Mouse (Mus musculus): ENCODE data around the gene Fam213b. TPM values are rescaled to one million over a fixed set of nuclear protein-coding genes. Genes with fewer than 3 reads are reported as not detected.

The Fam213b gene
- polyA plus RNA-seq, 1 experiment from 2014 or later, result 62.9 TPM

DNA sequence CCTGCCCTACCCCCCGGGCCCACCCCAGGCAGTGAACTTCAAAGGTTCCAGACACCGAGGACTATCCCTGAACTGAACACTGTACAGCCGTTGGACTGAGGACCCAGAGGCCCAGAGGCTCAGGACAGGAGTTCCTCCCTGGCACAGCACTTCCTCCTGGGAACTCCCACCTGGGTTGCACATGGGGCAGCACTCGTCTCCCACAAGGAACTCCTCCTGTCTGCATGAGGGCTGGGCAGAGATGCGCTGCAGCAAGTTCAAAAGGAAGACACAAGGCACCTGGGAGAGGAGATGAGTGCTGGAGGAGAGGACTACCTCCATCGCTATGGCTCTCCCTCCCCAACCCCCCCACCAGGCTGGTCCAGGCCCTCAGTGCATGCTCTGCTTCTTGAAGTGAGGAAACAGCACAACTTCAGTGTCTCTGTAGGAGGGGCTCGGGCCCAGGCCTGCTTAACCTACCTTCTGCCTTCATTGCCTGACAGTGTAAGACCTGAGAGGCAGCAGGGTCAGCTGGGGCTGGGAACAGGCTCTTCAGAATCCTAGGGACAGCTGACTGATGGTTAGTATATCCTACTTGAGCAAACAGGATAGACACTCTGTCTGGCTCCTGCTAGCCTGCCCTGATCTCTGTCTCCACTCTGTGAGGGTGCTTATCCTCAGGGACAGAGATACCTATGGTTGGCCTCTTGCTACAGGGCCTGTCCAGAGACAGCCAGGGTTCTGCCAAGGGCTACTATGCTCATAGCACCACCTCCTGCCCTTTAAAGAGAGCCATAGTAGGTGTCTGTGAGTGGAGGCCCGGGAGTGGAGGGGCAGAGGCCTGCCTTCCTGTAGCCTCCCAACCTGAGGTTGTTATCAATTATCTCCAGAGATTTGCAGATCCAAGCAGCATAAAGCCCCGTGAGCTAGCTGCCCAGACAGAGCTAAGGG is 28.3 kb upstream of the Fam213b start:
- Histone ChIP-seq H3K27me3 (ENCODE audit: control insufficient read depth, insufficient read depth, low read length) (no peaks in the 10 kb centered on the region), H3K4me3 (ENCODE audit: low read length) (peak overlapping the region; percentile 27), H3K36me3 (ENCODE audit: control insufficient read depth, insufficient read depth) (no peaks in the 10 kb centered on the region), H3K27ac (ENCODE audit: low read length) (peak overlapping the region; percentile 52), H3K9ac (ENCODE audit: low read length) (peak overlapping the region; percentile 49), H3K4me1 (ENCODE audit: control insufficient read depth, insufficient read depth, low read length) (peaks cover 2% of the 10 kb centered on the region), H3K9me3 (replicated peaks; ENCODE audit: control insufficient read depth, low read length) (no peaks in the 10 kb centered on the region), H3K4me2 (ENCODE audit: low read depth, low read length) (peak overlapping the region; percentile 54)
- no peak; the same call in 1 of the 2 replicates for ATAC-seq (replicated peaks; ENCODE audit: extremely low read depth, insufficient read depth, low FRiP score)
- WGBS, result 52% methylated on average over 9 of the region's 9 CpGs

DNA sequence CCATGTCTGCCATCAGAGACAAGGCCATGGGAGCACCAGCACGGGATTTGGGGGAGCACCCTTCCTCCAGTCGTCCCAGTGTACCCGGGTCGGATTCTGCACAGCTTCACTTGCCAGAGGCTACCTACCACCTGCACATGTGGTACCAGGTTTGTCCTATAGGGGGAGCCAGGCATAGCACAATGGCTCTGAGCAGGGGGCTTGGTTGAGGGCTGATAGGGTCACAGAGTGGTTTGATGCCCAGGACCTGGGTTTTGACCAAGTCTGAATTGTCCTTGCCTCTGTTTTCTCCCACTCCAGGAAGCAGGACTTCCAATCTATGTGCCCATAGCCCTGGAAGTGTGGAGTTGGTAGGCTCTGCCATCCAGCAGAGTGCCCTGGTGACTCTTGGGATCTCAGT is 26.5 kb upstream of the Fam213b start:
- no peaks in the 10 kb centered on the region for H3K27me3 ChIP-seq (ENCODE audit: control insufficient read depth, insufficient read depth, low read length)
- H3K9me3 ChIP-seq (replicated peaks; ENCODE audit: control insufficient read depth, low read length), result no peaks in the 10 kb centered on the region
- H3K4me3 ChIP-seq (ENCODE audit: low read length), result no peak overlapping the region
- no peak overlapping the region for H3K9ac ChIP-seq (ENCODE audit: low read length)
- no peaks in the 10 kb centered on the region for H3K36me3 ChIP-seq (ENCODE audit: control insufficient read depth, insufficient read depth)
- H3K4me1 ChIP-seq (ENCODE audit: control insufficient read depth, insufficient read depth, low read length), result peaks cover 2% of the 10 kb centered on the region
- no peak for ATAC-seq (replicated peaks; ENCODE audit: extremely low read depth, insufficient read depth, low FRiP score)
- H3K4me2 ChIP-seq (ENCODE audit: low read depth, low read length), result no peak overlapping the region
- H3K27ac ChIP-seq (ENCODE audit: low read length), result no peak overlapping the region
- 51% methylated on average over 4 of the region's 4 CpGs for WGBS

DNA sequence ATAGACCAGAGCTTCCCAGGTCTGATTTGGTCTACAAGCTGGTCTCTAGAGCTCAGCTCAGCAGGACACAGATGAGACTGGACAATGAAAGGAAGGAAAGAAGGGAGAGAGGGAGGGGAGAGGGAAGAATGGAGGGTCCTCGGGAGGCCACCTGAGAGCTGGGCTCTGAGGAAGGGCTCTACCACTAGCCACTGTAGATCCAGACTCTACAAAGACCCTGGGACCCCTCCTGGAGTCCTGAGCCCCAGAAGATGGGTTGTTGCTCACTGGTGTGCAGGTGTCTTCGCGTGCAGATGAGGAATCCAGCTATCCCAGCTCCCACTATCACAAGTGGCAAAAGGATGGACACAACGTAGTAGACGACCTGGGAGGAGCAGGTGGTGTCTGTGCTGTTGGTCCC is 24.0 kb upstream of the Fam213b start:
- H3K4me1 ChIP-seq (ENCODE audit: control insufficient read depth, insufficient read depth, low read length), result no peaks in the 10 kb centered on the region; the same call in 1 of the 2 replicates
- no peak overlapping the region for H3K4me2 ChIP-seq (ENCODE audit: low read depth, low read length)
- no peak overlapping the region for H3K4me3 ChIP-seq (ENCODE audit: low read length)
- no peak for ATAC-seq (replicated peaks; ENCODE audit: extremely low read depth, insufficient read depth, low FRiP score)
- no peaks in the 10 kb centered on the region for H3K36me3 ChIP-seq (ENCODE audit: control insufficient read depth, insufficient read depth)
- H3K9me3 ChIP-seq (replicated peaks; ENCODE audit: control insufficient read depth, low read length), result no peaks in the 10 kb centered on the region
- H3K27ac ChIP-seq (ENCODE audit: low read length), result no peak overlapping the region
- no peak overlapping the region for H3K9ac ChIP-seq (ENCODE audit: low read length)
- 71% methylated on average over 5 of the region's 5 CpGs for WGBS
- H3K27me3 ChIP-seq (ENCODE audit: control insufficient read depth, insufficient read depth, low read length), result no peaks in the 10 kb centered on the region

DNA sequence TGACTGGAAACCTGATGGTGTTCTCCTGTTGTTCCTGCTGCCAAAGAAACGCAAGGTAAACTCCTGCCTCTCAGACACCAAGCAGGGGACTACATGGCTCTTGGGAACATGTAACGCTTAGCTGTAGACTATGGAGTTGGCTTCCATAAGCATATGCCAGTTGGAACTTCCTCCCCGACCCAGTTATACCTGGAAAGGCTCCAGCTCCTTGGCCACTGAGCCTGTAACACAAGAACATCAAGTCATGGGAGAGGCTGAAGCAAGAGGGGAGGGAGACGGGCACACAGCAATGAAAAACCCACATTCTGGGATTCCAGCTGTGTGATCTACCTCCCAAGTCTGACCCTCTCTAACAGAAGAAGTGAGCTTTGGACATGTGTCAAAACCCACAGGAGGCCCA is 23.4 kb upstream of the Fam213b start:
- ATAC-seq (replicated peaks; ENCODE audit: extremely low read depth, insufficient read depth, low FRiP score), result no peak
- H3K4me2 ChIP-seq (ENCODE audit: low read depth, low read length), result no peak overlapping the region
- H3K27ac ChIP-seq (ENCODE audit: low read length), result no peak overlapping the region
- 66% methylated on average over 4 of the region's 4 CpGs for WGBS
- H3K4me3 ChIP-seq (ENCODE audit: low read length), result no peak overlapping the region
- no peaks in the 10 kb centered on the region for H3K27me3 ChIP-seq (ENCODE audit: control insufficient read depth, insufficient read depth, low read length)
- H3K9ac ChIP-seq (ENCODE audit: low read length), result no peak overlapping the region
- no peaks in the 10 kb centered on the region for H3K9me3 ChIP-seq (replicated peaks; ENCODE audit: control insufficient read depth, low read length)
- no peaks in the 10 kb centered on the region for H3K36me3 ChIP-seq (ENCODE audit: control insufficient read depth, insufficient read depth)
- no peaks in the 10 kb centered on the region for H3K4me1 ChIP-seq (ENCODE audit: control insufficient read depth, insufficient read depth, low read length)

DNA sequence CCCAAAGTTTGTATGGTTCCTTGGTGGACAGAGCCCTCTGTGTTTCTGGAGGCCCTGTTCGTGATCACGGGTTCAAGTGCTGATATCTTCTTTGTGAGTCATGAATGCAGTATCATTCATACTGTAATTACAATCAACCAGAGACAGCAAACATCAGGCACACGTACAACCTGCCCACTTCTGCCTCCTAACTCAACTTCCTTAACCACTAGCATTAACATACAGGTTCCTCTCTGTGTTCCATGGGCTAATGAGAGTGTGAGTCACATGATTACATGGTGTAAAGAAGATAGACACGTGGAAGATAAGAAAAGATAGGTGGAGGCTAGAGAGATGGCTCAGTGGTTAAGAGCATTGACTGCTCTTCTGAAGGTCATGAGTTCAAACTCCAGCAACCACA is 17.7 kb upstream of the Fam213b start:
- ATAC-seq (replicated peaks; ENCODE audit: extremely low read depth, insufficient read depth, low FRiP score), result no peak
- H3K4me1 ChIP-seq (ENCODE audit: control insufficient read depth, insufficient read depth, low read length), result no peaks in the 10 kb centered on the region
- no peaks in the 10 kb centered on the region for H3K9me3 ChIP-seq (replicated peaks; ENCODE audit: control insufficient read depth, low read length)
- no peak overlapping the region for H3K4me2 ChIP-seq (ENCODE audit: low read depth, low read length)
- H3K36me3 ChIP-seq (ENCODE audit: control insufficient read depth, insufficient read depth), result no peaks in the 10 kb centered on the region
- H3K27ac ChIP-seq (ENCODE audit: low read length), result no peak overlapping the region
- WGBS, result 71% methylated on average over 4 of the region's 4 CpGs
- no peaks in the 10 kb centered on the region for H3K27me3 ChIP-seq (ENCODE audit: control insufficient read depth, insufficient read depth, low read length)
- no peak overlapping the region for H3K4me3 ChIP-seq (ENCODE audit: low read length)
- H3K9ac ChIP-seq (ENCODE audit: low read length), result no peak overlapping the region

DNA sequence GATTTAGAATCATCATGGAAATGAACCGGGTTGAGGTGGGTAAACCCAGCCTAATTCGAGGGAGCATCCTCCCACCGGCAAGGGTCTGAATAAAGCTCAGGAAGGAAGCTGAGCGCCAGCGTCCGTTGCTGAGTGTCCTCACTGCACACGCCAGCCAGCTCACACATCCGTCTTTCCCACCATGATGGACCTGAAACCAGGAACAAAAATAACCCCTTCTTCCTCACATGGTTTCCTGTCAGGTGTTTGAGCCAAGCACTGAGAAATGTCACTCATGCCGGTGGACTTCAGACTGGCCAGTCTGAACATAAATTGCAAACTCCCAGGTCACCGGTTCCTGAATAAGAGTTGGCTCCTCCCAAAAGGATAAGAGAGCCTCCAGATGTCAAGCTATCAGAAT is 16.4 kb upstream of the Fam213b start:
- Histone ChIP-seq H3K9ac (ENCODE audit: low read length) (no peak overlapping the region), H3K27me3 (ENCODE audit: control insufficient read depth, insufficient read depth, low read length) (no peaks in the 10 kb centered on the region), H3K4me2 (ENCODE audit: low read depth, low read length) (no peak overlapping the region), H3K4me1 (ENCODE audit: control insufficient read depth, insufficient read depth, low read length) (no peaks in the 10 kb centered on the region), H3K4me3 (ENCODE audit: low read length) (no peak overlapping the region), H3K27ac (ENCODE audit: low read length) (no peak overlapping the region), H3K9me3 (replicated peaks; ENCODE audit: control insufficient read depth, low read length) (no peaks in the 10 kb centered on the region), H3K36me3 (ENCODE audit: control insufficient read depth, insufficient read depth) (no peaks in the 10 kb centered on the region)
- WGBS, result 57% methylated on average over 10 of the region's 10 CpGs
- ATAC-seq (replicated peaks; ENCODE audit: extremely low read depth, insufficient read depth, low FRiP score), result no peak

DNA sequence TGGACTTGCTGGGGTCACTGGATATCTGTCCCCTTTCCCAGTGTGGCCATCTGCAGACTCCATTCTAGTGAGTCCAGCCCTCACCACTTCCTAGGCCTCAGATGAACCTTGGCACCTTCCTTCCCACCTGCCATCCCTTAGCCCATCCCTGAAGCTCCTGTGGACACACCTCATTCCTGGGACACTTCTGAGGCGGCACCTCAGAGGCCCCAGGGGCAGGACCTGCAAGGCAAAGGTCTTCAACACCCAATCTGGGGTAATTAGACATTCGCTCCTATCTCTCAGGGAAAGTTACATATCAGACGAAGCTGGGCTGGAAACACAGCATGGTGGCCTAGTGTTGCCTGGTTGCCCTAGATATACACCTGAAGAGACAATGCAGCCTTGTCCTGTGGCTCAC is 15.8 kb upstream of the Fam213b start:
- Histone ChIP-seq H3K27ac (ENCODE audit: low read length) (no peak overlapping the region), H3K36me3 (ENCODE audit: control insufficient read depth, insufficient read depth) (no peaks in the 10 kb centered on the region), H3K4me1 (ENCODE audit: control insufficient read depth, insufficient read depth, low read length) (no peaks in the 10 kb centered on the region), H3K27me3 (ENCODE audit: control insufficient read depth, insufficient read depth, low read length) (no peaks in the 10 kb centered on the region), H3K4me2 (ENCODE audit: low read depth, low read length) (no peak overlapping the region), H3K9ac (ENCODE audit: low read length) (no peak overlapping the region), H3K4me3 (ENCODE audit: low read length) (no peak overlapping the region), H3K9me3 (replicated peaks; ENCODE audit: control insufficient read depth, low read length) (no peaks in the 10 kb centered on the region)
- no peak for ATAC-seq (replicated peaks; ENCODE audit: extremely low read depth, insufficient read depth, low FRiP score)
- WGBS, result 75% methylated on average over 3 of the region's 3 CpGs

DNA sequence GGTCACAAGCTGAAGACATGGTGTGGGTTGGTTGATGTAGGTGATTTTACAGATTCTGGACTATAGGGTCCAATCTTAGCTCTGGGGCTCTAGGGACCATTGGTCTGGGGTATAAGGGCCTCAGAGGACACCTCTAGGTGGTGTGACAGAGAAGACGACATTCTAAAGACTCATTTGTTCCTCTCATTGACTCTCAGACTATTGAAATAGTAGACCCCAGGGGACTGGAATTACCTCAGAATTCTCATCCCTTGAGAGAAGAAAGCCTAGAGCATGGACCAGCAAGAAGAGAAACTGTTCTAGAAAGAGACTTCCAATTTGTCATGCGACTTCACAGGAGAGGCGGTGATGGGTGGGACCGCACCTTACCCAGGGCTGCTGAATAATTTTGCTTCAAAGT is 15.3 kb upstream of the Fam213b start:
- no peaks in the 10 kb centered on the region for H3K4me1 ChIP-seq (ENCODE audit: control insufficient read depth, insufficient read depth, low read length)
- no peaks in the 10 kb centered on the region for H3K36me3 ChIP-seq (ENCODE audit: control insufficient read depth, insufficient read depth)
- H3K27ac ChIP-seq (ENCODE audit: low read length), result no peak overlapping the region
- H3K27me3 ChIP-seq (ENCODE audit: control insufficient read depth, insufficient read depth, low read length), result no peaks in the 10 kb centered on the region
- H3K9me3 ChIP-seq (replicated peaks; ENCODE audit: control insufficient read depth, low read length), result no peaks in the 10 kb centered on the region
- no peak overlapping the region for H3K4me3 ChIP-seq (ENCODE audit: low read length)
- no peak overlapping the region for H3K4me2 ChIP-seq (ENCODE audit: low read depth, low read length)
- no peak overlapping the region for H3K9ac ChIP-seq (ENCODE audit: low read length)
- ATAC-seq (replicated peaks; ENCODE audit: extremely low read depth, insufficient read depth, low FRiP score), result no peak
- 88% methylated on average over 4 of the region's 4 CpGs for WGBS

DNA sequence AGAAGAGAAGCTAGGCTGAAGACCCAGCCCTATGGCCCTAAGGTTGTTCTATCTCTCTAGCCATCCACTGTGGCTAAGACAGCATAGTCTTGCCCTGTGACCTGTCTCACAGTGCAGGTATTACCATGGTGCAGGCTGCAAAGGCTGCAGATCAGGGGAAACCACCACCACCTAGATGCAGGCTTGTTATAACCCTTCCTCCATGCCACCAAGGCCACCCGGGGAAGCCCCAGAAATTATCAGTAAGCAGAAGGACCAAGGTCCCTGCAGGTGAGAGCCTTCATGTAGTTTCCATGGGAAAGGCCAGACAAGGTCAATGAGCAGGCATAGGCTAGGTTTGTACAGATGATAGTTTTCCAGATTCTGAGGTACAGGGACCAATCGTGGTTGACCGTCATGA is 14.9 kb upstream of the Fam213b start:
- Histone ChIP-seq H3K9ac (ENCODE audit: low read length) (no peak overlapping the region), H3K4me3 (ENCODE audit: low read length) (no peak overlapping the region), H3K27me3 (ENCODE audit: control insufficient read depth, insufficient read depth, low read length) (no peaks in the 10 kb centered on the region), H3K9me3 (replicated peaks; ENCODE audit: control insufficient read depth, low read length) (no peaks in the 10 kb centered on the region), H3K4me1 (ENCODE audit: control insufficient read depth, insufficient read depth, low read length) (no peaks in the 10 kb centered on the region), H3K4me2 (ENCODE audit: low read depth, low read length) (no peak overlapping the region), H3K36me3 (ENCODE audit: control insufficient read depth, insufficient read depth) (no peaks in the 10 kb centered on the region), H3K27ac (ENCODE audit: low read length) (no peak overlapping the region)
- 94% methylated on average over 3 of the region's 3 CpGs for WGBS
- ATAC-seq (replicated peaks; ENCODE audit: extremely low read depth, insufficient read depth, low FRiP score), result no peak

Data from heart, embryonic 16.5 days (tissue).